ENCODE assay signal across 18 mouse cellular contexts in genomic region chr15:7290003-7290402, GRCm38 (mm10).
"Had no signal": no experiment of that assay in that cellular context is flagged by ENCODE, and none has a peak within 500 bp of the region (broad histone marks: within the 10 kb centered on the region; RNA-seq: fewer than 3 reads in every experiment).

No protein-coding gene starts in this region.

- DNase-seq: kidney, adult 18-20 months; kidney, adult 9 months; kidney, postnatal 14 days; kidney, postnatal 4 days; left cerebral cortex, postnatal 4 days; liver; lung, adult 18-20 months; lung, postnatal 14 days; thymus, adult 2 months; thymus, postnatal 14 days; thymus, postnatal 4 days had no signal

- H3K9ac ChIP-seq: liver, embryonic 12.5 days; liver, embryonic 15.5 days; midbrain, embryonic 13.5 days had no signal

- ATAC-seq: liver, embryonic 12.5 days; midbrain, embryonic 13.5 days; midbrain, embryonic 16.5 days had no signal

- H3K4me2 ChIP-seq: liver, embryonic 12.5 days; liver, embryonic 15.5 days; midbrain, embryonic 13.5 days had no signal

- H3K9me3 ChIP-seq: liver, embryonic 12.5 days; liver, embryonic 15.5 days; midbrain, embryonic 10.5 days; midbrain, embryonic 13.5 days had no signal

- H3K27me3 ChIP-seq: liver, embryonic 15.5 days; midbrain, embryonic 13.5 days had no signal

- H3K36me3 ChIP-seq: liver, embryonic 12.5 days; liver, embryonic 15.5 days; midbrain, embryonic 10.5 days; midbrain, embryonic 13.5 days had no signal

- H3K27ac ChIP-seq: liver, embryonic 12.5 days; liver, embryonic 15.5 days; macrophage; midbrain, embryonic 10.5 days; midbrain, embryonic 13.5 days had no signal

- H3K4me3 ChIP-seq: liver, embryonic 12.5 days; liver, embryonic 15.5 days; midbrain, embryonic 10.5 days; midbrain, embryonic 13.5 days; myocyte had no signal

- H3K4me1 ChIP-seq: liver, embryonic 12.5 days; liver, embryonic 15.5 days had no signal
